Mouse (Mus musculus) inflammation-experienced regulatory T-cells, adult 6 months (primary cell): ENCODE measurements around the gene Etl4. TPM values are rescaled to one million over a fixed set of nuclear protein-coding genes. Genes with fewer than 3 reads are reported as not detected.
"Not testable (repeated sequence)": the region's sequence is repeated elsewhere in the genome, so short reads cannot be mapped to it uniquely, and the experiment has no call there.

ENCODE experiments used
- ATAC-seq: one replicate; pipeline ENCODE4 v1.8.0; 2017
- polyA plus RNA-seq, 3 experiments: library from polyadenylated mRNA; unstranded; fragments of 100-300 nt; shearing (Covaris generic); gene quantifications; one replicate each; pipeline ENCODE4 v1.2.1; 2017

The Etl4 gene
- polyA plus RNA-seq, 3 experiments from 2014 or later = 0.40 TPM; not detected in 2

- no peak for ATAC-seq
These were observed 748.3 kb downstream of the Etl4 start for GRCm38 (mm10) chr2:20657856-20658255.

- no peak for ATAC-seq
These were observed 752.3 kb downstream of the Etl4 start for GRCm38 (mm10) chr2:20661841-20662240.

- ATAC-seq = no peak
These were observed 753.1 kb downstream of the Etl4 start for GRCm38 (mm10) chr2:20662696-20663095.

- no peak for ATAC-seq
These were observed 755.9 kb downstream of the Etl4 start for GRCm38 (mm10) chr2:20665309-20665971.

- no peak for ATAC-seq
These were observed 756.5 kb downstream of the Etl4 start for GRCm38 (mm10) chr2:20666051-20666478.

GRCm38 (mm10) chr2:20667876-20668275 is 758.3 kb downstream of the Etl4 start:
- ATAC-seq = no peak

GRCm38 (mm10) chr2:20668276-20669030 is 758.9 kb downstream of the Etl4 start:
- ATAC-seq = not testable (repeated sequence)

GRCm38 (mm10) chr2:20669367-20669766 is 759.8 kb downstream of the Etl4 start:
- ATAC-seq = no peak

GRCm38 (mm10) chr2:20671546-20672255 is 762.1 kb downstream of the Etl4 start:
- no peak for ATAC-seq

- ATAC-seq = no peak
These were observed 762.7 kb downstream of the Etl4 start for GRCm38 (mm10) chr2:20672281-20672680.

- ATAC-seq = no peak
These were observed 763.4 kb downstream of the Etl4 start for GRCm38 (mm10) chr2:20672803-20673603.

GRCm38 (mm10) chr2:20676379-20676778 is 766.8 kb downstream of the Etl4 start:
- ATAC-seq = no peak

- no peak for ATAC-seq
These were observed 769.2 kb downstream of the Etl4 start for GRCm38 (mm10) chr2:20678793-20679192.

GRCm38 (mm10) chr2:20682203-20682602 is 772.6 kb downstream of the Etl4 start:
- ATAC-seq = not testable (repeated sequence)

GRCm38 (mm10) chr2:20689389-20689788 is 779.8 kb downstream of the Etl4 start:
- no peak for ATAC-seq

- ATAC-seq = no peak
These were observed 783.3 kb downstream of the Etl4 start for GRCm38 (mm10) chr2:20692898-20693297.

- ATAC-seq = no peak
These were observed 784.2 kb downstream of the Etl4 start for GRCm38 (mm10) chr2:20693772-20694171.

- ATAC-seq = no peak
These were observed 788.1 kb downstream of the Etl4 start for GRCm38 (mm10) chr2:20697719-20698118.

- no peak for ATAC-seq
These were observed 795.5 kb downstream of the Etl4 start for GRCm38 (mm10) chr2:20705110-20705509.

- ATAC-seq = no peak
These were observed 801.0 kb downstream of the Etl4 start for GRCm38 (mm10) chr2:20710589-20710988.

- no peak for ATAC-seq
These were observed 801.4 kb downstream of the Etl4 start for GRCm38 (mm10) chr2:20711024-20711423.

- ATAC-seq = no peak
These were observed 809.5 kb downstream of the Etl4 start for GRCm38 (mm10) chr2:20719105-20719504.

GRCm38 (mm10) chr2:20721098-20721497 is 811.5 kb downstream of the Etl4 start:
- no peak for ATAC-seq
